Mouse (Mus musculus): ENCODE measurements around the gene Gclc.

Gene Gclc

DNA sequence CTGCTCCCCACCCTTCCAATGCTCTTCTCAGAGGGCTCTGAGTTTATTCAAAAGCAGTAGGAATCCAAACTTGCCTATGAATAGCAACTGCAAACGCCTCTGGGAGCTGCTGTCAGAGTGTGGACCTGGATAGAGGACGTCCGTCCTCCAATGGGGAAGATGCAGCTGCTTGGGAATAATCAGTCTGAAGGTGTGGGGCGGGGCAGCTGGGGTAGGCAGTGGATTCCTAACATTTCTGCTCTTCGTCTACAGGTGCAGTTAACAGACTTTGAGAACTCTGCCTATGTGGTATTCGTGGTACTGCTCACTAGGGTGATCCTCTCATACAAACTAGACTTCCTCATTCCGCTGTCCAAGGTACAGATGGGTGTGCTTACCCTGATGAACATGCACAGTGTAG, 33.6 kb downstream of the Gclc start:
- no peak for DNase-seq

GRCm38 (mm10) chr9:77789615-77790348, 35.4 kb downstream of the Gclc start:
- no peak for DNase-seq

- DNase-seq, result no peak
These were observed 39.5 kb downstream of the Gclc start for GRCm38 (mm10) chr9:77793838-77794237.

DNA sequence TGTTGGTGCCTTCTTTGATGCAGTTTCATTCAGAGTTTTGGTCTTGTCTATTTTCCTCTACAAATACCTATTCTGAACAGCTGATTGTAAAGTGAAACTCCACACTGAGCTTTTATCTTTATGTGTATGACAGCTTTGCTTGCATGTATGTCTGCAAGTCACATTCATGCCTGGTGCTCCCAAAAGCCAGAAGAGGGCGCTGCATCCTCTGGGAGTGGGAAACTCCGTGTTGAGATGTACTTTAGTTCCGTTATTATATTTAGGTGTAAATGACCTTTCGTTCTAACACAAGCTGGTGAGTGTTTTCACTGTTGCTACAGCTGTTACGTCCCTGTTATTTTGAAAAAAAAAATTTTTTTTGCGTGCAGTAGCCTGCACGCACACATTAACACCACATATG, 48.1 kb downstream of the Gclc start:
- DNase-seq, result no peak

- DNase-seq, result no peak
These were observed 52.1 kb downstream of the Gclc start for GRCm38 (mm10) chr9:77806426-77806825.

DNA sequence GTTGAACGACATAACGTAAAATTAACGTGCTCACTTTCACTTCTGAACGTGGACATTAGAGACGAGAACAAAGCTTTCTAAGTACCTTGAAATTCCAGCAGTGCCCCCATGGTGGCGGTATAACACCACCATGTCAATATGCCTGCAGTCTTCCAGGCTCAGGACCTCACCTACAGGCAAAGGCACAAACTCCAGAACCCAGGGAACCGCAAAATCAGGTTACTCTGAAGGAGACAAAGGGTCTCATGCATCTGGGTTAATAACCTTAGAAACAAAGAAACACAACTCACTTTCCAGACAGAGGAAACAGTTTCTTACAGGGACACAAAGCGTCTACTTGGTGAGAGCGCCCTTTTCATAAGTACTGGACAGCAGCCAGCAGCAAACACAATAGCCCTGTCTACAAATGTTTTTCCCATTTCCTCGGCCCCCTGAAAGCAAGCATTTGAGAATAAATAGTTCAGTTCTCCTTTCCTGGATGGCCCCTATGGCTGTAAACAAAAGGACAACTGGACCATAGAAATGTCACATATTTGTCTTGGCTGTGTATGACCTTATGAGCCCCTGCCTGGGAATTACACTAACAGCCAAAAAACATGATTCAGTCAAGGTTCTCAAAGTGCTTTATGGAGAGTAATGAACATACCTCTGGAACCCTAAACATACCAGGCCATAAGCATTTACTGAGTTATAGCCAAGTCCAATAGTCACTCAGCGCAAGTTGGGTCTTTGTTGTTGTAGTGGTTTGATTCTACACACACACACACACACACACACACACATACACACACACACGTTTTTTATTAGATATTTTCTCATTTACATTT, 52.7 kb downstream of the Gclc start:
- peak; percentile 79 for DNase-seq

DNA sequence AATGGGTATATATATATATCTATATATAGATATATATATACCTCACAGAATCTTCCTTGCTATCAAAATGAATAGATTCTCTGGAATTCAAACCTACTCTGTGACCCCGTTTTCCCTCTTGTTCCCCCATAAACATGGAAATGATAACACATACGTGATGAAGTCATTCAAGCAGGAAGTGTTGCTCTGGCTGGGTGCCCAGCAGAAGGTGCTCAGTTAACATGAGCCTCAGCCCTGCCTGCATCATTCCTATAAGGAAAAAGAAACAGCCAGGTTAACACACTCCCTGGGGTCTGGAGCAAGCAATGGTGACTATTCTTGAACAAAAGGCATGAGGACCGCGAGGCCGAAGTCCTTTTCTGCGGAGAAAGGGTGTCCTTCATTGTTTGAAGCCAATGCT, 54.1 kb downstream of the Gclc start:
- no peak for DNase-seq

GRCm38 (mm10) chr9:77818858-77819257, 64.5 kb downstream of the Gclc start:
- no peak for DNase-seq

DNA sequence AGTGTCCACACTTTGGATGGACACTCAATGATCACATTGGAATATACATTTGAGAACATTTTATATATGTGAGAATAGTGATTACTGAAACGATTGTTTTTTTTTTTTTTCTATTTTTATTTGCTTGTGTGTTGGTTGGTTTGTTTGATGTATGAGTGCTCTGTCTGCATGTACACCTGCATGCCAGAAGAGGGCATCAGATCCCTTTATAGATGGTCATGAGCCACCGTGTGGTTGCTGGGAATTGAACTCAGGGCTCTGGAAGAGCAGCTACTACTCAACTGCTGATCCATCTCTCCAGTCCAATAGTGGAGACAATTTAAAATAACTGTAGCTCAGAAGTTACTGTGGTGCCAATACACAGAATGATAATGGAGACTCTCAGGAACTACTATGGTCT, 65.0 kb downstream of the Gclc start:
- DNase-seq, result no peak

GRCm38 (mm10) chr9:77820836-77821235, 66.5 kb downstream of the Gclc start:
- no peak for DNase-seq

GRCm38 (mm10) chr9:77825380-77825961, 71.1 kb downstream of the Gclc start:
- no peak for DNase-seq

DNA sequence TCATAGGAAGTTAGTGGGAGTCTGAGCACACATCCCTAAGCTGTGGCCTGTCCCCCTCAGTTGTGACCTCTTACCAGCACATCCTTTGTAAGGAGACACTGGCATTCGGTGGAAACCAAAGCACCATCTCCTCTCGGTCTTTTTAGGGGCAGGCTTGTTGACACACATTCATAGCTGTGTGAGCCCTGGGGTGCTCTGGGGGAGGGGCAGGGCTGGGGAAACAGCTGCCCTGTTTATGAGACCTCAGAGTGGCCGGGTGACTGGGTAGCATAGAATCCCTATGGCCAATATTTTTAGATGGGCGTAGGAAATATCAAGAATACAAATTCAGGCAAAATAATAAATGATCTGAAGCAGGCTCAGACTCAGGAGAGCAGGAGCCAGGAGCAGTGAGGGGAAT, 71.9 kb downstream of the Gclc start:
- DNase-seq, result no peak

GRCm38 (mm10) chr9:77828531-77828965, 74.2 kb downstream of the Gclc start:
- no peak for DNase-seq

DNA sequence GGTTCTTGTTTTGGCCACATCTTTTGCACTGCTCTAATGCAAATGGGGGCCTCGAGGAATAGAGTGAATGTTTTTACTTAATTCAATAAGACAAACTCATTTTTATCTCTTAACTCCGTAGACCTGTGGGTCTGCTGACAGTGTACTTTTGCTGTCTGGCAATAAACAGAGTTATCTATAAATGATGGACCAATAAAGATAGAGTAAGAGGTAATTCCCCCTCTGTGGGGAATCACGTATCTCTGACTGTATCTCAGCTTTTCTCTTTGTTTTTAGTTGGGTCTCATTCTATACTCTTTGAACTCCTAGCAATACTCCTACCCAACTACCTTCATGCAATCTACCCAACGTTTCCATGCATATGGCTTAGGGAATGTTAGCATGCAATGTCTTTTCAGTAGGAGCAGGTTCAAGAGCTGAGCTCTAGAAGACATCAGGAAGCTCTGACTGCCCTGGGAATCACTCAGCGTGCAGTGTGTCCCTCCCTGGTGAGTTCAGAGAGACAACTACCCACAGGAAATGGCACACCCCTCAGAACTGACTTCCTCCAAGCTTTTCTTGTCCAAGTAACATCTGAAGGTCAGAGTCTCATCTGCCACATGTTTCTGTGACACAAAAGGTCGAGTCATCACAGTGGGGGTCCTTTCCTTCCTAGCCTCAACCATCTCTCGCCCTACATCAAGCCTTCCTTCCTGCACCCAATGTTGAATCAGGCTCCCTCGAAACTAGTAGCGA, 80.1 kb downstream of the Gclc start:
- DNase-seq, result peak; percentile 36

- no peak for DNase-seq
These were observed 80.8 kb downstream of the Gclc start for GRCm38 (mm10) chr9:77835122-77835521.

DNA sequence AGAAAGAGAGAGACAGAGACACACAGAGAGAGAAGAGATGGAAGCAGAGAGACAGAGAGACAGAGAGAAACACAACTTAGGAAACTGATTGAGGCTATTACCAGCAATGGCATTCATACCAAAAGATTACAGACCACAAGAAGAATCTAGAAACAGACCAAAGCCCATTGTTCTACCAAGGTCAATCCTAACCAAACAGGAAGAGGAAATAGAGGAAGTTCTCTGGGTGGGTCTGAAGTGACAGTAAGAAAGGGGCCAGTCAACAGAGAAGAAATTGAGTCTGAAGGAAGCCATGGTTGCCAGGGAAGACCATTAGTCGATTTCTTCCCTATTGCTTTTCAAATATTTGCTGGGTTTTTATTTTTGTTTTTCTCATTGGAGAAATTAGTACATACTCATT, 81.4 kb downstream of the Gclc start:
- DNase-seq, result no peak

- no peak for DNase-seq
These were observed 84.3 kb downstream of the Gclc start for GRCm38 (mm10) chr9:77838586-77838985.

All from kidney, adult 11 months (tissue).